Mouse (Mus musculus) E14TG2a.4 (cell line): ENCODE measurements around the gene Sh2d3c.

Experiments
- CTCF ChIP-seq: conservative IDR thresholded peaks from 2 replicates; pipeline ENCODE4 v1.5.1; 2014; ENCODE audit warnings: low read length
- NANOG ChIP-seq: IDR thresholded peaks from 2 replicates; pipeline ENCODE4 v1.6.1; 2014; ENCODE audit warnings: borderline replicate concordance, low read length, mixed read lengths

- TF ChIP-seq CTCF (no peak), NANOG (no peak)
These were observed 6.5 kb upstream of the Sh2d3c start for GRCm38 (mm10) chr2:32714117-32714986.
